Mouse (Mus musculus): ENCODE measurements at regions not wholly inside any gene's neighbourhood (a gene's known extent, or its start where the extent isn't known, plus 50 kb on each side); places are given as distances from the start of the nearest gene placed in this dataset.
A peak's percentile ranks its signal among the peaks of the same experiment; 100 is the strongest.

GRCm38 (mm10) chr17:14610791-14611522 lies 83.1 kb downstream of the Thbs2 start:
- no peak for DNase-seq

- no peak for DNase-seq
These were observed 85.2 kb downstream of the Thbs2 start for GRCm38 (mm10) chr17:14608845-14609244.

GRCm38 (mm10) chr17:14606356-14606989 lies 87.6 kb downstream of the Thbs2 start:
- no peak for DNase-seq

- no peak for DNase-seq
These were observed 94.4 kb downstream of the Thbs2 start for GRCm38 (mm10) chr17:14599681-14600080.

- DNase-seq, result no peak
These were observed 97.6 kb downstream of the Thbs2 start for GRCm38 (mm10) chr17:14596470-14596869.

- no peak for DNase-seq
These were observed 98.5 kb downstream of the Thbs2 start for GRCm38 (mm10) chr17:14595525-14595924.

GRCm38 (mm10) chr17:14588086-14588817 lies 105.8 kb downstream of the Thbs2 start:
- no peak for DNase-seq

GRCm38 (mm10) chr17:14579671-14580070 lies 114.4 kb downstream of the Thbs2 start:
- DNase-seq, result no peak

GRCm38 (mm10) chr17:14578721-14579120 lies 115.3 kb downstream of the Thbs2 start:
- no peak for DNase-seq

- DNase-seq, result no peak
These were observed 115.8 kb downstream of the Thbs2 start for GRCm38 (mm10) chr17:14578194-14578593.

GRCm38 (mm10) chr17:14576159-14576558 lies 117.9 kb downstream of the Thbs2 start:
- peak in 1 of 2 experiments; percentile 25 for DNase-seq

GRCm38 (mm10) chr17:14571143-14571542 lies 122.9 kb downstream of the Thbs2 start:
- DNase-seq, result no peak

- DNase-seq, result peak; percentile 44 to 51
These were observed 123.7 kb downstream of the Thbs2 start for GRCm38 (mm10) chr17:14570266-14570775.

- no peak for DNase-seq
These were observed 131.8 kb downstream of the Thbs2 start for GRCm38 (mm10) chr17:14562191-14562590.

- no peak for DNase-seq
These were observed 136.8 kb downstream of the Thbs2 start for GRCm38 (mm10) chr17:14557214-14557613.

GRCm38 (mm10) chr17:14553195-14553594 lies 140.8 kb downstream of the Thbs2 start:
- DNase-seq, result no peak

GRCm38 (mm10) chr17:14552081-14552480 lies 142.0 kb downstream of the Thbs2 start:
- no peak for DNase-seq

- no peak for DNase-seq
These were observed 142.4 kb downstream of the Thbs2 start for GRCm38 (mm10) chr17:14551610-14552009.

GRCm38 (mm10) chr17:14545822-14546473 lies 148.1 kb downstream of the Thbs2 start:
- DNase-seq, result peak; percentile 36 to 83

GRCm38 (mm10) chr17:14544343-14545002 lies 149.6 kb downstream of the Thbs2 start:
- DNase-seq, result no peak

- no peak for DNase-seq
These were observed 153.0 kb downstream of the Thbs2 start for GRCm38 (mm10) chr17:14541035-14541434.

- DNase-seq, result peak; percentile 11 to 38
These were observed 153.6 kb downstream of the Thbs2 start for GRCm38 (mm10) chr17:14540269-14540975.

All from kidney, postnatal 36 days (tissue).